Mouse (Mus musculus): ENCODE data around the gene Nr4a2.

GRCm38 (mm10) chr2:57111011-57111790 is 12.6 kb downstream of the Nr4a2 start:
- no peak for TF ChIP-seq POLR2A (IDR thresholded peaks at IDR 0.05; ENCODE audit: insufficient read depth, low read depth, low read length)
- TF ChIP-seq CTCF (IDR thresholded peaks at IDR 0.05; ENCODE audit: insufficient read depth, low read depth, low read length), result no peak
